Mouse (Mus musculus) thymus, postnatal 0 days (tissue): Measurements from ENCODE around the gene 4933430I17Rik. TPM values are rescaled to one million over a fixed set of nuclear protein-coding genes. Genes with fewer than 3 reads are reported as not detected.
"Not testable (repeated sequence)": the region's sequence is repeated elsewhere in the genome, so short reads cannot be mapped to it uniquely, and the experiment has no call there.

Source experiments
- DNase-seq: peaks from one replicate; pipeline ENCODE4 v3.0.0-alpha.2; 2015; ENCODE audit warnings: low spot score
- polyA plus RNA-seq: library from polyadenylated mRNA; unstranded; fragments of >200 nt; fragmentation: Nextera tagmentation; extraction: Ambion mirVana; gene quantifications from 2 replicates; pipeline ENCODE4 v1.2.1, GENCODE M21; 2015

The 4933430I17Rik gene
- 0.32 and 0.49 TPM in 2 replicates for polyA plus RNA-seq

DNA sequence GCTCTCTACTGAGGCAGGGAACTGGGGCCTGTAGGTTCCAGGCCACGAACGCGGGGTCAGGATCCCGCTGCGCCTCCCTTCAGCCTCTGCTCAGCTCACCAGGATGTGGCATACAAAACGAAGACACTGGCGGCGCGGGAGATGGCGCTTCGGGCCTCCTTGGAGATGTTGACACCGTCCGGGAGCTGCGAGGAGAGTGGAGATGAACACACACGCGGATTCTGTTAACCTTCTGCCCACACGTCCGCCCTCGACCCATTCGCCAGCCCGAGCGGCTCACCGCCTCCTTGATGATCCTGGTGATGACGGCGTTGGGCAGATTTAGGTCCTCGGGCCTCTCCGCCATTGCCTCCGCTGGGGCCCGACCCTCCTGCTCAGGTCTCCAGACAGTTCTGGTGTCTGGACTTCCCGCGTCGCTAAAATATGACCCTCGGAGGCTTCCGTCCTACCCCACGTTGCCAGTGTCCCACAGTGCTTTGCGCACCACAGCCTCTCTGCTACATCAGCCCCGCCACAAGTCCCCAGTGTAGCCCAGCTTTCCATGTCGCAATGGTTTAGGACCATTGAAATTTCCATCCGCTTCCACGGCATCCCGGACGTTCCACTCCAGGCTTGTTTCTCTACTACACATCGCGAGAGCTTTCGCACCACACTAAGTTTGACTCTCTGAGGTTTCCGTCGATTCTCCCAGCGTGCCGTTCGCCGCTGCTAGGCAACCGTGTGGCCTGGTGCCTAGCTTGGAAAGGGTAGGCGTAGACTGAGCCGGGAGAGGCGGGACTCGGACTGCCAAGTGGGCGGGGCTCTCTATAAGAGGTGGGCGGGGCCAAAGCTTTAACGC lies at the start of gene 4933430I17Rik, which contains the start of gene Pole3:
Gene 4933430I17Rik, plus strand, starts transcription at position 719 of the 838 bp plus-strand sequence.
Gene Pole3, minus strand, starts transcription at position 418 of the 838 bp plus-strand sequence.
- peak; percentile 98 for DNase-seq

DNA sequence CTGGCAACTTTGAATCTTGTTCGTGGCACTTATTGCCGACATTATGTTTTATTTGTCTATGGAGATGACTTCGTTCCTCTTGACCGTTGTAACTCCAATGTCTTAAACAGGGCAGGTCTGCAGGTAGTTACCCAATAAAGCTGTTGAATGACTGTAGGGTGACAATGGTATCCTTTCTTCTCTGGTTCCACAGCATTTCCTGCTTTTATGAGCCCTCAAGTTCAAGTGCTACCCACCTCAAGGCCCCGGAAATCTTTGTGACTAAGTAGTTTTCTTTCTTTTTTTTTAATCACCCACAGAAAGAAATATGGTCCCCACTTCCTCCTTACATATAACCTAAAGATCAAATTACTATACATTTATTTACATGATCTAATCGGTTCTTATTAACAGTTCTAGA lies 49.4 kb upstream of the 4933430I17Rik start:
- peak; percentile 75 for DNase-seq

DNA sequence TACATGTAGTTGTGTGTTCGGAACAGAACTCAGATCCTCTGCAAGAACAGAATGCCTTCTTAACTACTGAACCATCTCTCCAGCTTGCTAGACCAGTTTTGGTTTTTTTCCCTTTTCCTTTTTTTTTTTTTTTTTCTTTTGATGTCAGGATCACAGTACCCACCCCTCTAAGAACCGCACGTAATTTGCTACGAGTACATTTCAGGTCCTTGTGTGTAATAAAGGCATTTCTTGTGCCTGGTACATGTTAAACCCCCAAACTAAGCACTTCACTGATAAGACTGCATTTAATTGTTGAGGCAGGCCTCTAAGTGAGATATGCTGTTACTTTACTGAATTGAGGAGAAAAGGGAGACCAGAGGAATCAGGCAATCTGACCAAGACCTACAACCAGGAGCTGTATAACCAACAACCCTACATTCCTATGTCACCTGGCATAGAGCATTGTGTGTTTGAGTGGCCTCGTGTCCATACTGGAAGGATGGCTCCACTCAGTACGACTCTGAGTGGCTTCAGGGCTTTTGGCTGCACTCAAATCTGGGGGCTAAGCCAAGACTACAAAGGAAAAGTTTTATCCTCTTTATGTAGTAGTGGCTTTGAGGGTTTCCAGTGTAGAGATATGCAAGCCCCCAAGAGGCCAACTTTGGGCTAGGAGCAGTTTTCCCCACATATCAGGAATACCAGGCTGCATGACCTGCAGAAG lies 47.5 kb upstream of the 4933430I17Rik start:
- DNase-seq, result no peak

- not testable (repeated sequence) for DNase-seq
These were observed 45.6 kb upstream of the 4933430I17Rik start for GRCm38 (mm10) chr4:62479593-62479936.

GRCm38 (mm10) chr4:62479937-62480708 lies 45.0 kb upstream of the 4933430I17Rik start, which contains the start of gene Bspry:
TSS of gene Bspry (plus strand) at chr4:62480053.
- peak; percentile 60 for DNase-seq

DNA sequence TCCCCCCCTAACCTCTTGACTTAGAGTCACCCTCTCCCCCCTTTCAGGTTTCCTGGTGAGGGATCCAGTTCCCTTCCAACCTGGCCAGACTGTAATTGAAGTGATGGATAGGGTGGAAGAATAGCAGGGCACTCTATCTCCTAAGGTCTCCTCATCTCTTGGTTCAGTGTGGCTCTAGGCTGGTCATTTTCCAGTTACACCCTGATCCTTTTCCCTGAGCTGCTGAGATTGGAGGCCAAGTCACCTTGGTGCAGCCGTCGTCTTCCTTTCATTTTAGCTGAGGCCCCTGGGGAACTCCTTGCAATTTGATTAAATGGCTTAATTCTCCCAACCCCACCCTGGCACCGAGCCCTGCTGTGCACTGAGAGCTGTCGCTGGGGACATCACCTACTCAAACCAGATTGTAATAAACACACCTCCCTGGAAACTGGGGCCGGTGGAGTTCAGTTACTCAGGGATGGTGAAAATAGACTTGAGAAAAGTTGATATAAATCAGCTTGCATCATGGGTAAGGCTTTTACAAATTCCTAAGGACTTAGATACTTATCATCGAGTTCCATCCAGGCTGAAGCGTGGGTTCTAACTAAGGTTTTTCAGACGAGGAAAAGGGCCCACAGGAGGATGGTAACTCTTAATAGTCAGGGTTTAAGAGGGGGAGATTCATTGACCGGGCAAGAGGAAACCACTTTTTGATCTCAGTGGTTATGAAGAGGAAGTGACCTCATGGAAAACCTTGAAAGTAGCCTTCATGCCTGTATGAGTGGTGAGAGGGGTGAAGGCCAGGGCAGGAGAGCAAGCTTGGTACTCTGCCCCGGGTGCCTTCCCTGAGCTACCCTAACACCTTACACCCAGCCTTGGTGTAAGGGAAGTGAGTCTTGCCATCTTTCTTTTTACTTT lies 44.2 kb upstream of the 4933430I17Rik start:
- DNase-seq, result no peak

DNA sequence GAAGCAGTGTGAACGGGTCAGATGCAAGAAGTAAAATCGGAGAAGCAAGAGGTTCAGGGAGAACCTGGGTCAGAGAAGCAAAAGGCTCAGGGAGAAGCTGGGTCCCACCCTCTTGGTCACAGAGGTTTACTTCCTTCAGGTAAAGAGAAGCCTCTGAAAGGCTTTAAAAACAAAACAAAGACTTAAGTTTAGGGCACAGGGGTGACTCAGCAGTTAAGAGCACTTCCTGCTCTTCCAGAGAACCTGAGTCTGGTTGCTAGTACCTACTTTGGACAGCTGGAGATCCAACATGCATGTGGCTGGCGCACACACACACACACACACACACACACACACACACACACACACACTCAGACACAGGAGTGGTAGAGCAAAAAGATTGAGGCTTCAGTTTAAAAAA lies 40.2 kb upstream of the 4933430I17Rik start:
- DNase-seq, result peak; percentile 56

DNA sequence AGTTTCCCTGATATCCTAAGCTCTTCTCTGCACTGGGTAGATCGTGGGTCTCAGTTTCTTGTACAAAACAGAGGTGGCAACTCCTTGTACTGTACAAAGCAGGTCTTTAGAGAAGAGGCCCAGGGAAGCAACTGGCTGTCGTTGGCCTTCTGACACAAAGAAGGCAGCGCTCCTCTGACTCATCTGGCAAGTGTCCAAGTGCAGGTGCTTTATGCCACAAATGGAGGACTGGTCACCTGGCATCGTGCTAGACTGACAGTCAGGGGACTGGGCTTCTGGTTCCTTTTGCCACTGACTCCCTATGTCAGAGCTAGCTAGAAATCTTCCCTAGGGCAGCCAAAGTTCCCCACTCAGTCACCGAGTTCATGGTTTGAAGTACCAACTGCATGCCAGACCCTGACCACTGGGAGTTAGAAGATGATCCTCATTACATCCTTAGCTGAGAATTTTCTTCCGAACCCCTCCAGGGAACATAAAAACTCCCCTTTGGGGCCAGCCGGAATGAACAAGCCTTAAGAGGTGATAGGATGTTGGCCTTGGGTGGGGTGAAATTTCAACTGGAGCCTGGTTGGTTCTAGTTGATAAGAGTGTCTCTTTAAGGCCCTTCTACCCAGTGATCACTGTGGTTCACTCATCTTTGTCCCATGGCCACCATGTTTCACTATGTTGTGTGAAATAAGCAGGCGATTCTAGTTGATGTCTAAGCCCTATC lies 39.6 kb upstream of the 4933430I17Rik start:
- DNase-seq, result no peak

DNA sequence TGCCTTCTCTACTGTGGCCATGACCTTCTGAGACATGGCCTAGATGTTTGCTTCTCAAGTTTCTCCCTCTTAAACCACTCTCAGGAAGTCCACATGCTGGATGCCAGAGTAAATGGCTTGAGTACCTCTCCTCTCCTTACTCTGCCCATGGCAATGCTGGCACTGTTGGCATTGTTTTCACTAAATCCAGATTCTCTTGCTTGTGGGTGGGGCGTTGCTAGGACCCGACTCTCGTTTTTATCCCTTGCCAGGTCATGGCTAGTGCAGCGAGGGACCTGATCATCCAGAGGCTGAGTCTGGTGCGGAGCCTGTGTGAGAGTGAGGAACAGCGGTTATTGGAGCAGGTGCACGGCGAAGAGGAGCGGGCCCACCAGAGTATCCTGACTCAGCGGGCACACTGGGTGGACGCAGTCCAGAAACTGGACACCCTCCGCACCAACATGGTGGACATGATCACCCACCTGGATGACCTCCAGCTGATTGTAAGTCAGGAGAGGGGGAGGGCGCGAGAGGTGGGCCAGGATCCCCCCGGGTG lies 38.9 kb upstream of the 4933430I17Rik start:
- no peak for DNase-seq

DNA sequence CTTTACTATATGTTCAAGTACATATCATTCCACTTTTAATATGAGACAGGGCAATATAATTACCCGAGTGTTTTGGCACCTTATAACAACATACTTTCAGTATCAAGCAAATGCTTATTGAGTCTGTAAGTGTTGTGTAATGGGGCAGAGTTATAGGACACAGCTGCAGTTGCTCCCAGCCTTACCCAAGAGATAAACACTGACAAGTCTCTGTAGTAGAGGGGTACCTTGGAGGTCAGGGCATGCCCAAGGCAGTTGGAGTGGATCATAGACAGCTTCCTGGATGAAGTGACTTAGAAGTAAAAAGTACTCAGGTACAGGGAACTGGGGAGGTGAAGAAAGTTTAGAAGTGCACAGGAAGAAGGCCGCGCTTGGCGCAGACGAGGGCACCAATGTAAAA lies 38.0 kb upstream of the 4933430I17Rik start:
- DNase-seq, result no peak

GRCm38 (mm10) chr4:62487914-62488313 lies 37.3 kb upstream of the 4933430I17Rik start:
- DNase-seq, result no peak

DNA sequence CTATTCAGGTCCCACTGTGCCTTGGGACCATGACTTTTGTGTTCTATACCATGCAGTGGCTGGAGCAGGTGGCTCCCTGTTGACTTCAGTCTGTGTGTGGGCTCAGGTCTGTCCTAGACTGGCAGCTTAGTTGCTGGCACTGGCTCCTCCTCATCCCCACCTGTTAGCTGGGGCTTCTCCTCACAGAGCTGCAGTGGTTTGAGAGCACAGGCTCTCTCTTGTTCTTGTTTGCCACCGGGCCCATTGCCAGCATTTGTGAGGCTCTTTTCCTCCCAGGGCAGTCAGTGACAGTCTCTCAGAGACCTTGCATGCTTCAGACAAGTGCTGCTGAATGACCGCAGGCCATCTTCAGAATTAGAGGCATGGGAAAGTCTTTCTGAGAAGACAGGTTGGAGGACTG lies 32.5 kb upstream of the 4933430I17Rik start:
- DNase-seq, result no peak

GRCm38 (mm10) chr4:62494230-62494629 lies 30.9 kb upstream of the 4933430I17Rik start:
- DNase-seq, result no peak

GRCm38 (mm10) chr4:62495946-62496345 lies 29.2 kb upstream of the 4933430I17Rik start:
- DNase-seq, result no peak

GRCm38 (mm10) chr4:62496815-62497214 lies 28.4 kb upstream of the 4933430I17Rik start:
- no peak for DNase-seq

DNA sequence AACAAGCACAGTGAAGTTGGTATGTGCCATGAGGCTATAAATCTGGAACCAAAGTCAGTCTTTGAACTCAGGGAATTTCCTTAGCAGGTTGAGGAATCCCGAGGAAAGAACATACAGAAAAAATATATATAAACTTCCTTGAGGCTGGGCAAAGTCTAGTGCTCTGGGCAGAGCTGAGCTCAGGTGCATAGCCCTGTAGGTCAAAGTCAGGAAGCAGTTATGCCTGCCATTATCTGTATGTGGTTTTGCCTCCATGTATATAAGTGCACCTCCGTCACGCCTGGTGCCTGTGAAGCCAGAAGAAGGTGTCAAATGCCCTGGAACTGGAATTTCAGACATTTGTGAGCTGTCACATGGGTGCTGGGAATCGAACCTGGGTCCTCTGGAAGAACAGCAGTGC lies 24.4 kb upstream of the 4933430I17Rik start:
- DNase-seq, result no peak

DNA sequence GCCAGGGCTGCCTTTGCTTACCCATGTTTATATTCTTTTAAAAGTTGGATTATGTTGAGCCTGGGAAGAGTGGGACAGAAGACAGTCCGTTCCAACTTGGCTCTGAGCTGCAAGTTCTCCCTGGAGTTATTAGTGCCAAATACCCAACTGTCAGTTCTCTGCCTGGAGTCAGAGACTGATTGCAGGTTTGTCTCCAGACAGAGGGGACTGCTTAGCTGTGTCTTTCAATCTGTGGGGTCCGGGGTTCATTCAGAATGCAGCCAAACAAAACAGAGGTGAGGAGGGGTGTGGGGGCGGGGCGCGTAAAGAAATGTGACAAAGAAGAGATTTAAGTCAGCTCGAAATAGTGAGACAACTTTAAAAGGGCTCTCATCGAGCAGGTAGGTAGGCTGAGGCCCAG lies 23.6 kb upstream of the 4933430I17Rik start:
- no peak for DNase-seq

DNA sequence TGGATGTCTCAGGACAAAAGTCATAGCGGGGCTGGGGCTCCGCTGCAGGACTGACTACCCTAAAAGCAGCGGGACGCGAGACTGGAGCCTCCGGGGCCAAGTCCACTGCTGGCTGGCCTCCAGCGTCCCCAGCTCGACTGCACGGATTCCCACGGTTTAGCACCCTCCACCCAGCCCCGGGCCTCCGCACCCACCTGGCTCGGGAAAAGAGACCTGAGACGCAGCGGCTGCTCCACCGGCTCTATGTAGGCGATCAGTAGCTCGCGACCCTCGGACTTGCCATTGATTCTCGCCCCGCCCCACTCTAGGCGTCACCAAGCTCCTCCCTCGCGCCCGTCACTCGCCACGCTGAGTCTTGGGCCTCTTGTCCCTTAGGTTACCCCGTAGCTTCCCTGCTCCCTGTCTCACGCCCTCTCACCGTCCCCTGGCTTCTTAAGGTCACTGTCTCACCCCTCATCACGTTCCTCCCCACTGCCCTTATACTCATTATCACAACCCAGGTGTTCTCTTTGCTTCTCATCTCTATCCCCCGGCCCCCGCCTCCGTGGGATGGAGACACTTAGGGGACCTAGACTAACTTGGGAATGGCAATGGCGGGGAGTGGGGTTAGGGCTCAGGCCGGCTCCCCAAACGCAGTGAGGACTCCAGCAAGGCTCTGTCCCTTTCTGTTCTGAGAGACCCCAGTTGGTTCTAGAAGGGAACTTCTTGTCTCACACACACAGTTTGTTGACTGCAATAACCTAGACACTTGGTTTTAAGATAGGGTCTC lies 23.0 kb upstream of the 4933430I17Rik start:
- DNase-seq, result peak; percentile 69

DNA sequence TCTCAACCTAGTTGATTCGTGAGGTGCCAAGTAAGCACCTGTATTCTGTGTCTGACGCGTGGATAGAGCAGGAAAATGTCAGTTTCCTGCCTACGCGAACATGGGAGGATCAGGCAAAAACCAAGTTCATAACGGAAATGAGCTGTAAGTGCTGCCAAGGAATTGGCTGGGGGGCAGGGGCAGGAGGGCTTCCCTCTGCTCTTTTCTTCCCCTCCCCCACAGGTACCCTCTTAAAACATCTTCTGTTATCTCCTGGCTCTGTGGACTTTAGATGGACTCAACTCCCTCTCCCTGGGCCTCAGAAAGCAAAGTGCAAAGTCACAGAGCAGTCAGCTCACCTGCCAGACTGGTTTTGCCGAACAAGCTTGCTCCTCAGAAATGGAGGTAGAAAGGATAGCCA lies 22.2 kb upstream of the 4933430I17Rik start:
- DNase-seq, result no peak
